Mouse (Mus musculus) left cerebral cortex, postnatal 36 days (tissue): ENCODE results near the gene Hlcs. TPM values are rescaled to one million over a fixed set of nuclear protein-coding genes. Genes with fewer than 3 reads are reported as not detected.
A peak's percentile ranks its signal among the peaks of the same experiment; 100 is the strongest.

Experiments
- DNase-seq, 2 experiments: peaks; one replicate each; pipeline ENCODE4 v3.0.0; 2021 to 2022; ENCODE audit warnings: low spot score in 2 of 2, mixed read lengths in 1 of 2
- intact Hi-C: fragments of 180-260 bp; cut with DNase I; formaldehyde crosslinking; loops from one replicate; pipeline ENCODE4 v1.15.1; 2025
- total RNA-seq, 2 experiments: library from RNA; stranded (reverse); gene quantifications; 2 replicates each; pipeline ENCODE4 v1.2.3; 2021

Hlcs gene
- total RNA-seq, 2 experiments from 2014 or later = 15.6 to 20.0 TPM

GRCm38 (mm10) chr16:94178441-94179220 is 134.7 kb downstream of the Hlcs start:
- intact Hi-C loops = no loop called here
- no peak for DNase-seq

- no peak for DNase-seq
These were observed 136.1 kb downstream of the Hlcs start for GRCm38 (mm10) chr16:94176997-94177857.

DNA sequence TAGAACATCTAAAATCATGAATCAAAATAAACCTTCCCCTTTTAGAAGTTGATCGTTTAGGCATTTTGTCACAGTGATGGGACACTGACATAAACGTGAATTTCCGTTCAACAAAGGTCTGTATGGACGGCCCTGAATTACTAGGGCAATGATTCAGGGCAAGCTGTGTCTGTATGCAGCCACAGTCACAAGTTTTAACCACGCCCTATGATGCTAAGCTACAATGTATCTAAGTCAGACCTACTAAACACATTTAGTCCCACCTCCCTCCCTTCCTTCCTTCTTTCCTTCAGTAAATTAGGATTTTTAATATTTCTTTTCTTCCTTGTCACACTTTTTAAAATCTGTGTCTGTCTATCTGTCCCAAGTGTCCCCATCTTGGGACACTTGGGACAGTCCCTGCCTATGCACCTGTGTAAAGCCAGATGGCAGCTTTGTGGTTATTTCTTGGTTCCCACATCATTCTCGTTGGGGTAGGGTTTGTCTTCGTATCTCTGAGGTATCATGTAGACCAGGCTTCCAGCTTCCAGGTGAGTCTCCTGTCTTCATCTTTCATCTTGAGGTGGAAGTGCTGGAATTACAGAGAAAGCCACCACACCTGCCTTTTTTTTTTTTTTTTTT is 137.9 kb downstream of the Hlcs start:
- no peak for DNase-seq
- intact Hi-C loops = no loop called here

More at GRCm38 (mm10) chr16:94176997-94177857, 136.1 kb downstream of the Hlcs start:
- intact Hi-C loops = no loop called here

GRCm38 (mm10) chr16:94173361-94173760 is 140.0 kb downstream of the Hlcs start:
- DNase-seq = no peak
- intact Hi-C loops = no loop called here

- intact Hi-C loops = no loop called here
- DNase-seq = no peak
These were observed 143.2 kb downstream of the Hlcs start for GRCm38 (mm10) chr16:94170218-94170617.

DNA sequence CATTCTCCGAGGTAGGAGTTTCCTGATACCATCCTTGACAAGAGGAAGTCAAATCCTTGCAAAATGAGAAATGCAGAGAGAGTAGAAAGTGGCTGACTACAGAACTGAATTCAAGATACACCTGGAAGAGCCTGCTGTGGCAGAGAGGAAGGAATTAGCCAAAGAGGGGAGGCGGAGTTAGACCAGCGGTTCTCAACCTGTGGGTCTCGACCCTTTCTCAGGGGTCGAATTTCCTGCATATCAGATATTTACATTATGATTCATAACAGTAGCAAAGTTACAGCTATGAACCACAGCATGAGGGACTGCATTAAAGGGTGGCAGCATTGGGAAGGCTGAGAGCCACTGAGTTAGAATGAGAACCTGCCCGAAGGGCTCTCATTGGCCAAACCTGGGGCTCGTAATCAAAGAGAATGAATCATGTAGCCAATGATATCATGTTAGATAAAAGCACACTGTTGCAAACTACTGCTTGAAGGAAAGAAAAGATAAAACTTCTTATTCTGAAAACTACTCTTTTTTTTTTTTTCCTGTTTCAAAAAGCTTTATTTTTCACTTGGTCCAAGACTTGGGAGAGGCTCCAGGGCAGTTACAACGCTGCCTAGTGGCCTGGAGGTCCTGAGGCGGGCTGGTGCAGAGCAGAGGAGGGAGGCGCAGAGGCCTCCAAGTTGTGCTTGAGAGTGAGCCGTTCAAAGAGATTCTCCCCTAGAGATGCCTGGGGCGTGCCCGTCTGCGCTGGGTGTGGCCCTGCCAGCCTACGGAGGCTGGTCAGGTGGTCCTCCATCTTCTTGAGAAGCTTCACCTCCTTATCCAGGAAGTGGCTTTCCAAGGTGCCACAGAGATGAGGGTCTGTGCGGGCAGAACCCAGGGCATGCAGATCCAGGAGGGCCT is 144.5 kb downstream of the Hlcs start:
- intact Hi-C loops = no loop called here
- DNase-seq = no peak

DNA sequence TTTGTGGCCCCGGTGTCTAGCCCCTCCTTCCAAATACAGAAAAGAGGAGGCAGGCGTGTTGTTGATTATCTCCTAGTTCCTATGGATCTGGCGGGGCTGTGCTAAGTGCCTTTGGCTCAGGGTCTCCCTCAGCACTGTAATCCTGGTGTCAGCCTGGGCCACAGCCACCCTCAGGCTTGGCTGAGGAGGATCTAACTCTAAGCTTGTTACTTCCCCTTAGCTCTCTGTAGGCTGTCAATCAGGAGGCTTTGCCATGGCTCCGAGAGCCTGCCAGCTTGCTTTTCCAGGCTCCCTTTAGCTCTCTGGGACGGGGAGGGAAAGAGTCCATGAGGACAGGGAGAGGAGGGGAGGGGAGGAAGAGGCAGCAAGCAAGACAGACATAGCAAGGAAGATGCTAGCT is 148.4 kb downstream of the Hlcs start:
- intact Hi-C loops = no loop called here
- no peak for DNase-seq

GRCm38 (mm10) chr16:94164236-94164635 is 149.1 kb downstream of the Hlcs start:
- intact Hi-C loops = no loop called here
- DNase-seq = no peak

DNA sequence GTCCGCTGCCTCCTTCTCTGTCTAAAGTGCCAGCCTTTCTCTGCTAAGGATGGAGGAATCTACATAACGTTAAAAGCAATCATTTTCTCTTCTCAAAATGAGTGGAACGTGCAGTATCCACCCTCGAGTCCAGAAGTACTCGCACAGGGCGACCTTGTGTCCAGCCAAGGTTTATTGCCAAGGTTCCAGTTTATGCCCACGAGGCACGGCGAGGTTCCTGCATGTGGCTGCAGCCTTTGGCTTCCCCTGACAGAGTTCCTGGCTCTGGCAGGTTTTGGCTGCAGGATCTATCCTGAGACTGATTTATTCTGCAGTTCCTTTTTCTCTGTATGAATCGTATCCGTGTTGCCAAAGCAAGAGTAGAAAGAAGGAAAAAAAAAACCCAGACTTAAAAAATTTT is 150.3 kb downstream of the Hlcs start:
- no peak for DNase-seq
- intact Hi-C loops = no loop called here

GRCm38 (mm10) chr16:94162000-94162399 is 151.4 kb downstream of the Hlcs start:
- intact Hi-C loops = no loop called here
- no peak for DNase-seq

- DNase-seq = no peak
- intact Hi-C loops = no loop called here
These were observed 155.6 kb downstream of the Hlcs start for GRCm38 (mm10) chr16:94157819-94158218.

DNA sequence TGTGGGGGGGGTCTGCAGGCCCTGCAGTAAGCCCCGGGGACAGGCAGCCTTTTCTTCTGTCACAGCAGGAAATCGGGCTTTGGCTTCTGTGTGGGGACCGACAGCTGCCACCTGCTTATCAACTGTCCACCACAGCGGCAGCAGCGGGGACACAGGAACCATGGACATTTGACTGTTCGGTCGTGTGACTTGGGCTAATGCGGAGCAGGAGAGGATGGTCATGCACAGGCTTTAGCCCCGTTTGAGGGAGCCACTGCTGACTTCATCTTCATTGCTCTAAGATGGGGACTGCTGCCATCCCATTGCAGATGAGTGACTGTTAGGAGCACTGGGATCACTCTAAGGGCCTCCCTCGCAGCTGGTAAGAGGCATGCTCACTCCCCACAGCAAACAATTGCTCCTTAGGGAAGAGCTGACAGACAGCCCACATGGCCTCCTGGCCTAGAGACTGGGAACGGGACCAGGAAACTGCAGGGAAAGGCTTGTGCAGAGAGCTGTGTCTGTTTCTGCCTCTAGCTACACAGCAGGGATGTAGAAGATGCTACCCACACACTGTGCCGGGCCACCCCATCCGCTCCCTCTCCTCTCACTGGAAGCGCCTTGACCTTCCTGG is 158.2 kb downstream of the Hlcs start:
- no peak for DNase-seq
- intact Hi-C loops = no loop called here

- intact Hi-C loops = no loop called here
- DNase-seq = no peak
These were observed 163.0 kb downstream of the Hlcs start for GRCm38 (mm10) chr16:94150125-94151103.

- DNase-seq = no peak
- intact Hi-C loops = no loop called here
These were observed 165.2 kb downstream of the Hlcs start for GRCm38 (mm10) chr16:94148139-94148538.

DNA sequence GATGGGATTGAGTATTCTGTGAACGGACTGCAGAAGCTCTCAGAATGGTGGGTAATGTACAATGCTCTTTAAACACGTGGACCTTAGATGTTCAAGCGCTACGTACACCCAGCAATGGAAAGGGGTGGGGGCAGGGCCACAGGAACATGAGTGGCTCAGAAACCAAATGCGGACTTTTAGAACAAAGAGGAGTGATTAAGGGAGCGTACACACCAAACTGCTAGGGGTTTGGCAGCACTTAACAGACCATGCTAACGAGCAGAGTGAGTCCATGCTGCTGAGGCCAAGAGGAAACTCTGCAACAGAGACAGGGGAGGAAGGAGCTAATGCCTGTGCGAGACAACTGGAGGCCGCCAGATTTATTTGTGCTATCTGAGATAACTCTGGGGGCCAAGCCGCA is 170.0 kb downstream of the Hlcs start:
- intact Hi-C loops = loop anchor here (5.0 kb wide), 1 partner anchor 54 kb away; no protein-coding TSS in a partner anchor
- no peak for DNase-seq

- peak; percentile 31 to 36 for DNase-seq
These were observed 172.6 kb downstream of the Hlcs start for GRCm38 (mm10) chr16:94140746-94141145.

GRCm38 (mm10) chr16:94134218-94134617 is 179.2 kb downstream of the Hlcs start:
- intact Hi-C loops = no loop called here
- DNase-seq = no peak

More at GRCm38 (mm10) chr16:94140746-94141145, 172.6 kb downstream of the Hlcs start:
- intact Hi-C loops = loop anchor here (5.0 kb wide), 1 partner anchor 57 kb away; no protein-coding TSS in a partner anchor
